ENCODE assay signal across 34 mouse cellular contexts in the genomic region with DNA sequence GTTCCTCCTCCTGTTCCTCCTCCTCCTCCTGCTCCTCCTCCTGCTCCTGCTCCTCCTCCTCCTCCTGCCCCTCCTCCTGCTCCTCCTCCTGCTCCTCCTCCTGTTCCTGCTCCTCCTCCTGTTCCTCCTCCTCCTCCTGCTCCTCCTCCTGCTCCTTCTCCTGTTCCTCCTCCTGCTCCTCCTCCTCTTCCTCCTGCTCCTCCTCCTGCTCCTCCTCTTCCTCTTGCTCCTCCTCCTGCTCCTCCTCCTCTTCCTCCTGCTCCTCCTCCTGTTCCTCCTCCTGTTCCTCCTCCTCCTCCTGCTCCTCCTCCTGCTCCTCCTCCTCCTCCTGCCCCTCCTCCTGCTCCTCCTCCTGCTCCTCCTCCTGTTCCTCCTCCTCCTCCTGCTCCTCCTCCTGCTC. TPM values are rescaled to one million over a fixed set of nuclear protein-coding genes. Genes with fewer than 3 reads are reported as not detected.
"Had no signal": no experiment of that assay in that cellular context is flagged by ENCODE, and none has a peak within 500 bp of the region (broad histone marks: within the 10 kb centered on the region; RNA-seq: fewer than 3 reads in every experiment).

No protein-coding gene starts in this region.

RNA-seq across cellular contexts. Expression of gene Lrrc10, which starts 19.4 kb away (rescaled TPM):
- total RNA-seq: gastrocnemius, postnatal 14 days; hematopoietic stem cell, adult 5-6 weeks; left cerebral cortex, adult 2 months; left cerebral cortex, postnatal 14 days; left cerebral cortex, postnatal 36 days had no signal
- polyA plus RNA-seq: hindbrain, embryonic 13.5 days; hindbrain, embryonic 15.5 days; hindbrain, postnatal 0 days; intestine, embryonic 14.5 days; intestine, embryonic 16.5 days; kidney, embryonic 15.5 days; kidney, postnatal 0 days; limb, embryonic 10.5 days; liver, embryonic 12.5 days; liver, embryonic 14.5 days; liver, embryonic 16.5 days had no signal

RNA-seq across cellular contexts. Expression of gene Best3, which starts 39.7 kb away (rescaled TPM):
- total RNA-seq: hematopoietic stem cell, adult 5-6 weeks had no signal
- polyA plus RNA-seq: intestine, embryonic 16.5 days; liver, embryonic 12.5 days; liver, embryonic 14.5 days had no signal

RNA-seq across cellular contexts. Expression of gene Gm10271, which starts 53.4 kb away (rescaled TPM):
- total RNA-seq: gastrocnemius, adult 18-20 months; gastrocnemius, adult 8-10 months; gastrocnemius, postnatal 14 days; gastrocnemius, postnatal 36 days; heart, adult 2 months; heart, postnatal 14 days; heart, postnatal 36 days; hematopoietic stem cell, adult 5-6 weeks; hindbrain, postnatal 0 days; layer of hippocampus, adult 2 months; layer of hippocampus, postnatal 10 days; layer of hippocampus, postnatal 25 days; left cerebral cortex, adult 2 months; left cerebral cortex, postnatal 14 days; left cerebral cortex, postnatal 36 days had no signal
- polyA plus RNA-seq: gonadal fat pad, adult 2 months; heart, adult 2 months; heart, embryonic 11.5 days; heart, embryonic 13.5 days; heart, embryonic 15.5 days; heart, postnatal 0 days; hindbrain, embryonic 11.5 days; hindbrain, embryonic 13.5 days; hindbrain, embryonic 15.5 days; hindbrain, postnatal 0 days; intestine, embryonic 14.5 days; intestine, embryonic 16.5 days; kidney, adult 2 months; kidney, embryonic 15.5 days; kidney, postnatal 0 days; limb, embryonic 10.5 days; limb, embryonic 12.5 days; limb, embryonic 14.5 days; liver, embryonic 12.5 days; liver, embryonic 14.5 days; liver, embryonic 16.5 days had no signal
